Mouse (Mus musculus) bone marrow macrophage, adult 2 months (primary cell): ENCODE results near the gene Exoc6.

Source experiments
- CTCF ChIP-seq: IDR thresholded peaks from 2 replicates; pipeline ENCODE4 v1.5.1; 2012; ENCODE audit warnings: low read depth, mild to moderate bottlenecking, low read length, moderate library complexity
- POLR2A ChIP-seq: IDR thresholded peaks from 2 replicates; pipeline ENCODE4 v1.6.1; 2012; ENCODE audit warnings: mild to moderate bottlenecking, low read depth, low read length, borderline replicate concordance

- TF ChIP-seq CTCF (no peak), POLR2A (no peak)
Measured at GRCm38 (mm10) chr19:37514811-37515292, 35.4 kb upstream of the Exoc6 start.
